Mouse (Mus musculus): ENCODE data around the gene Ip6k1.

Ip6k1 gene

GRCm38 (mm10) chr9:108001922-108002770 is at the start of gene Ip6k1:
Gene Ip6k1 (plus strand): TSS chr9:108002501.
- DNase-seq = peak; percentile 100

DNA sequence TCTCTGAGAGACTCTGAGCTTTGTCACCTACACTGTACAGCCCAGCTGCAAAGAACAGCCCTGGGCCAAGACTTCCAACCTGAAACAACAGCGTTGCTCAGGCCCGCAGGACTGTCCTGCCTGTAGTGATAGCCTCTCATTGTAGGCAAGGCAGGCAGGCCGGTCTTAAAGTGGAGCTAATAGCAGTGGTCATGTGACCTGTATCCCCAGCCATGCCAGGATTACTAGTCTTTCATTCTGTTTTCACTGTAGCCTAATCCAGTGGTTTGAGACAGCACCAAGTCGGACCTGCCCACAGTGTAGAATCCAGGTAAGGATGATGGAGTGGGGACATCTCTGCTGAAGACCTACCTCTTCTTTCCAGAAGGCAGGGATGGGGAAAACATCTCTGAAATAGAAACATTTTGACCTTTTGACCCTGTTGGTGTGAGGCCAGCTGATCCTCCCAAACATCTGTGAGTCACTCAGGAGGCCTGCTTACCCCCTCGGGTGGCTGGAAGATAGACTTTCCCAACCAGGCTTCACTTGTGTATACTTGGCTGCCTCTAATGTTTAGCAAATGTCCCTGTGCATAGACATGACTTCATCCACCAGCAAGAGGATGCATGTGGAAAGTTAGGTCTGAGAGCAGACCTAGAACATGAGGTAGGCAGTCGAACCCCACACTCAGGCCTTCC is 46.5 kb upstream of the Ip6k1 start:
- DNase-seq = peak; percentile 26

GRCm38 (mm10) chr9:107957141-107957540 is 45.2 kb upstream of the Ip6k1 start:
- DNase-seq = no peak

GRCm38 (mm10) chr9:107959896-107960295 is 42.4 kb upstream of the Ip6k1 start:
- DNase-seq = no peak

DNA sequence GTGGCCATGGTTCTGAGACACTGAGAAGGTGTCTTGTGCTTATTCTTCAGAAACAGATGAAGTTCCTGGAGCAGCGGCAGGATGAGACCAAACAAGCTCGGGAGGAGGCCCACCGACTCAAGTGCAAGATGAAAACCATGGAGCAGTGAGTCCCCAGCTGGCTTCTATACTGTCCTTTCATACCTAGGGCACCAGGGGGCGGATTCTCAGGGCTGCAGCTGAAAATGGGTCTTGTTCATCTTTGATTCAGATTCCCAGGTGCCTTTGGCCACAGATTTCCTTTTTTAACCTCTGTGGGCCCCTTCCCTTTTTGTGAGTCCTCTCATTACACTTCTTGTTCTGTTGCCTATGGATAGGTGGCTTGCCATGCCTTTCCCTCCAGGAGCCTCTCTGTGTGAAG is 41.4 kb upstream of the Ip6k1 start:
- DNase-seq = no peak

DNA sequence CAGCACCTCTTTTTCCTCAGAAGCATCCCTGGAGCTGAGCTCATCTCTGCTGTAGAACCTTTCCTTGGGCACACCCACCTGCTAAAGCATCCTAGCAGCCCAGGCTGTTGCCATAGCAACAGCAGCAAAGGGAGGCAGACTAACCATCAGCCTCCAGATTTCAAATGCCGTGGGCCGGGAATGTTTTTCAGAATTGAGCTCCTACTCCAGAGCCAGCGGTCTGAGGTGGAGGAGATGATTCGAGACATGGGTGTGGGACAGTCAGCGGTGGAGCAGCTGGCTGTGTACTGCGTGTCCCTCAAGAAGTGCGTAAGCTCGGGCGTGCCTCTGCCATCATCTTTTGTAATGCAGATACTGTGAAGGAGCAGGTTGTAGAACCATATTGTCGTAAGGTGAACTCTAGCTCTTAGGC is 40.9 kb upstream of the Ip6k1 start:
- no peak for DNase-seq

DNA sequence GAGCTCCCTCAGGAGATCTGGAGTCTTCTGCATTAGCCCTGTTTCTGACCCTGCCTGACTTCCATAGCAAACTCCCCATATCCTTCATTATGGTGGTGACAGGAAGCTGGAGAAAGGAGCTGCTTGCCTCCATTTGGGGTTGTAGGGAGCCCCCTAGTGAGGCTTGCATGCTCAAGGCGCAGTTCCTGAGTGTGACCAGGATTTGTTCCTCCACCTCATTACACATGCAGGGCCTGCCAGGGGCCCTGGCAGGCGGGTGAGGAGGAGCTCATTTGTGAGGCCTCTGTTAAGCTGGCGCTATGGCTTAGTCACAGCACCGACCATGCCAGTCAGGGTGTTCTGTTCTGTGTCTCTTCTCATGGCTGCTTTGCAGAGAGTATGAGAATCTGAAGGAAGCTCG is 40.4 kb upstream of the Ip6k1 start:
- no peak for DNase-seq

- DNase-seq = no peak
Measured at GRCm38 (mm10) chr9:107962916-107963315, 39.4 kb upstream of the Ip6k1 start.

- DNase-seq = peak; percentile 93
Measured at GRCm38 (mm10) chr9:107963700-107964099, 38.6 kb upstream of the Ip6k1 start.

DNA sequence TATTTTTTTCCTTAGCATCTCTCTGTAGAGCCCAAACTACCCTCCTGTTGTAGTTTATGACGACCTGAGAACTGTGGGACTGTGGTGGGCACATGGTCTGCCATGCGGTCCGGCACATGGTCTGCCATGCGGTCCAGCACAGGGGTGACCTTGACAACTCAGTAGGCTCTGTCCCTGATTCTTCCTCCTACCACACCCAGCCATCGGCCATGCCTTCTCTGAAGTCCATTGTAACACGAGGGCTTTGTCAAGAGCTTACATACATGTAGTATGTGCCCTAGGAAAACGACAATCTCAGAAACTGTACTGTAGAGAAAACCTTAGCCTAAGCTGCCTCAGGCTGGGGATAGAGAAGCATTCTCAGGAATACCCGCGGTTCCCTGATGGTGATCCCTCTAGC is 37.6 kb upstream of the Ip6k1 start:
- no peak for DNase-seq

DNA sequence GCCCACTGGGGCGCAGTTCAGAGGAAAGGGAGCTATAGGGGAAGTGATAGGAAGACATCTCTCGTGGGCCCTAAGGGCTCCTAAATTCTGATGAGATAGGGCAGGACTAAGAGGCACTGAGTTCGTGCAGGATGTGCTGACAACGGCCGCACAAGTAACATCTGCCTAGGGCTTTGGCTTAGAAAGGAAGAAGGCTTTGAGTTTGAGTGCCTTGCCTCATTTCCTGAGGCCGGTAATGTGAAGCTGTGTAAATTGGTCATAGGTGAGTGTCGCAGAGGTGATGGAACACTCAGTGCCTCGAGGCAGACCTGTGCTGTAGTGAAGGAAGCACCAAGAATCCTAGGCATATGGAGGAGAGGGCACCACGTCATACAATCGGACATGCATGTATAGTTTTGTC is 35.6 kb upstream of the Ip6k1 start:
- no peak for DNase-seq

DNA sequence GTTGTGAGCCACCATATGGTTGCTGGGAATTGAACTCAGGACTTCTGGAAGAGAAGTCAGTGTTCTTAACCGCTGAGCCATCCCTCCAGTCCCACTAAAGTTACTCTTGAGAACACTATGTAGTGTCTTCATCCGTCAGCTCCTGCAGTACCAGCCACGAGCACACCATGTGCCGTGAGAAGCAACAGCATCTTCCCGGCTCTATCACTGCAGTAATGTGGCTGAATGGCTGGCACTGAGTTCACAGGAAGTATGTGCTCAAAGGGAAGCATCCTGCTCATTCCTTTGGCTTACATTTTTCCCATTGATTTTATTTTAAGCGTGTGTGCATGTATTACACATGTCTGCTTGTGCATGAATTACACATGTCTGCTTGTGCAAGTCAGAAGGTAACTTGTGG is 34.9 kb upstream of the Ip6k1 start:
- DNase-seq = no peak

DNA sequence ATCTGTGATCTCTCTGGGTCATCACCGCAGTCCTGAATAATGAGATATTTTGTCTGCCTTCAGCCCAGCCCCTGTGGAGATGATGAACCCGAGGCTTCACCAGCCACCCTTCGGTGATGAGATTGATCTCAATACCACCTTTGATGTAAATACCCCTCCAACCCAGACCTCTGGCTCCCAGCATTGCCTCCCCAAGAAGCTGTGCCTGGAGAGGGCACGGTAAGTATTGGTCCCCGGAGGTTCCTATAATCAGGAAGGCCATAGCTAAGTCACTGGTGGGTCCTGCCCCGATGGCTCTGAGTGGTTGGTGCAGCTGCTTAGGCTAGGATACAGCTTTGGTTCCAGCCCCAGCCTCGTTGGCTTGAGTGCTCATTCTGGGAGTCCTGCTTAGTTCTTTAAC is 33.8 kb upstream of the Ip6k1 start:
- no peak for DNase-seq

DNA sequence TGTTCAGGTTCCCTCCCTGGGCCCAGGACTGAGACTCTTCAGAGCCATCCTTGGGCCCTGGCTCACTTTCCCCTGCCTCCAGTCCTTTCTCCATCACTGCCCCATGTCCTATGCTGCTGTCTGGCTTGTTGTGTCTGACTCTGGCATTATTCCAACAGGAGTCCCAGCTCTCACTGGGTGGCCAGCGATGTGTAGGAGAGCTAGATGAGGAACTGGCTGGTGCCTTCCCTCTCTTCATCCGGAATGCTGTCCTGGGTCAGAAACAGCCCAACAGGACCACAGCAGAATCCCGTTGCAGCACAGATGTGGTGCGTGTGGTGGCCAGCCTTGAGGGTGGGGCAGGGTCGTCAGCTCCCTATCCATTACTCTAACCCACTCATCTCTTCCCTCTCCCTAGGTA is 32.0 kb upstream of the Ip6k1 start:
- DNase-seq = no peak

DNA sequence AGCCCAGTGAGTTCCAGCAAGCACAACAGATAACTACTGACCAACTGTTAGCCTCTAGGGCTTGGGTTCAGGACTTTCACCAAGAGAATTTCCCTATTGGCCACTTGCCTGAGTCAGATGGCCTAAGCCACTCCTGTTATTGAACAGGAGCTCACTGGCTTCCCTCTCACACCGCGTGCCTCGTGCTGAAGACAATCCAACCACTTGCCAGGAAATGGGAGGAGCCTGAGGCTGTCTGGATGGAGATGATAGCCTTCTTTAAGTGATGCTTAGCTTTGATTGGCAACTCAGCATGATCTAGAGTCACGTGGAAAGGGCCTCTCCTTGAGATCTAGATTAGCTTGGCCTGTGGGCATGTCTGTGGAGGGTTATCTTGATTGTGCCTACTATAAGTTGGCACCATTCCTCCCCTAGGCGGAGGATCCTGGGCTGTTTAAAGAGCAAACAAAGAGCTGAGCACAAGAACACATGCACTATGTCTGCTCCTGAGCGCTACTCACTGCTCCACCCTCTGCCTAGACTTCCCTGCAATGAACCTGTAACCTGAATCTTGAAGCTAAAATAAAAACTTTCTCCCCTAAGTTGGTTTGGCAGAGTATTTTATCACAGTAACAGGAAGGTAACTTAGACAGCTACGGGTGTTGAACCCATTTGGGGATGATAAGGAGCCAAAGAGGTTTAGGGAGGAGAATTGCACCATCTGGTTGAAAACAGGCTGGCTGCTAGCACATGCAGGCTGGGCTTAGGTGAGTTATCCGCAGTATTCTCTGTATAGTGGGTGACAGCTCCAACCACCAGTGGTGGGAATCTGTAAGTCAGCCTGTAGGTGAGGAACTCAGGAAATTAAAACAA is 30.4 kb upstream of the Ip6k1 start:
- no peak for DNase-seq

DNA sequence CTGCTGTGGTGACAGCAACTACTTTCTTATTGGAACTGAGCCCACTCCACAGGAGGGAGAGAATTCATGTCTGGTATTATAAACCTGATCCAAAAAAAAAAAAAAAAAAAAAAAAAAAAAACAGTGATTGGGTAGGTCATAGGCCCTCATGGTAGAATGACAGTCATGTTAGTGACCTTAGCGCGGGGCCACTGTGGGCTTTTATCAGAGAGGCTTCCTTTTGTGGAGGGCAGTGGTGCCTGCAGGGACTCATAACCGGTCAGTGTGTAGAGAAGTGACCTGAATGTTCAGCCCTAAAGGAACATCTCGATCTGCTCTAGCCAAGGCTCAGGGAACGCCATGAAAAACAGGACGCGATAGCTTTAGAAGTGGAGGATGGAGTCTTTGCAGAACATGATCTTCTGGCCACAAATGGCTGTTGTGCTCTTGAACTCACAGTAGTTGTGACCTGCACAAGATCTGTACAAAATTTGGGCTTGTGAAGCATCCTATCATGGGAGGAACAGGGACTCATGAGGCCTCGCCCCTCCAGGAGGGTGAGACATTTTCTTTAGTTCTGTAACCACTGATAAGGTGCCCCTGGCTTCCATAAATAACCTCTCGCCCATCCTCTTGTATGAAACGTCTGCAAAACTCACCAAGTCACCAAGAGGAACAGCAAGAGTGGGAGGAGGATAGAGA is 27.7 kb upstream of the Ip6k1 start:
- no peak for DNase-seq

DNA sequence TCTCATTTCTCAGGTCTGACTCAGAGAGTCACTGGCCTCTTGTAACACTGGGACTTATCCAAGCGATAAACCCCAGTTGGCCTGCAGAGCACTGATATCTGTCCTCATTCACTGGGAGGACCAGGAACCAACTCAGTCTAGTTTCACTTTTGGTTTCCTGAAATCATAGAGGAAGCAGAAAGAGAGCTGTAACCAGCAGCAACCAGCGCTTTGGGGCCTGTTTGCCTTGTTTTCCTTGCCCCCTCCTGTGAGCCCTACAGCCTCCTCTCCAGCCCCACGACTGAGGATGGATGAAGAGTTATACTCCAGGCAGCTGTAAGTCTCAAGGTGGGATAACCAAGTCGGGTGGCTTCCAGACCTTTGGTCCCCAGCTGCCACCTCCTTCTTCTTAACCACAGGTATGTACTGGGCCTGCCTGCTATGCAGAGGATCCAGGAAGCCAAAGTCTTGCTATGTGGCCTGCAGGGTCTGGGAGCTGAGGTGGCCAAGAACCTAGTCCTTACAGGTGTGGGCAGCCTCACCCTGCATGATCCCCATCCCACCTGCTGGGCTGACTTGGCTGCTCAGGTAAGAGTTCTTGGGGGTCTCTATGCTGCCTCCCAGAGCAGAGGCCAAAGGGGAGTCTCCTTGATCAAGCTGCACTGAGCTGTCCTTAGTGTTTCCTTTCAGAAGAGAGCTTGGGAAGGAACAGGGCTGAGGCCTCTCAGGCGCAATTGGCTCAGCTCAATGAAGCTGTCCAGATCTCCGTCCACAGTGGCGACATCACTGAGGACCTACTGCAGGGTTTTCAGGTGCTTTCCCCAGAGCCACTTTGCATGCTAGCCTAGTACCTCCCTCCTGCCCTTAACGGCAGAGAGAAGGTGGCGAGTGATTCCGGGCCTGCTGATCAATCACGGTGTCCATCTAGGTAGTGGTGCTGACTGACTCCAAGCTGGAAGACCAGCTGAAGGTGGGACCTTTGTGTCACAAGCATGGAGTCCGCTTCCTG is 26.6 kb upstream of the Ip6k1 start, which contains the start of gene Uba7:
Uba7 (plus strand) TSS at position 107 of the 988 bp plus-strand sequence.
- no peak for DNase-seq

- no peak for DNase-seq
Measured at GRCm38 (mm10) chr9:107978815-107979214, 23.5 kb upstream of the Ip6k1 start.

DNA sequence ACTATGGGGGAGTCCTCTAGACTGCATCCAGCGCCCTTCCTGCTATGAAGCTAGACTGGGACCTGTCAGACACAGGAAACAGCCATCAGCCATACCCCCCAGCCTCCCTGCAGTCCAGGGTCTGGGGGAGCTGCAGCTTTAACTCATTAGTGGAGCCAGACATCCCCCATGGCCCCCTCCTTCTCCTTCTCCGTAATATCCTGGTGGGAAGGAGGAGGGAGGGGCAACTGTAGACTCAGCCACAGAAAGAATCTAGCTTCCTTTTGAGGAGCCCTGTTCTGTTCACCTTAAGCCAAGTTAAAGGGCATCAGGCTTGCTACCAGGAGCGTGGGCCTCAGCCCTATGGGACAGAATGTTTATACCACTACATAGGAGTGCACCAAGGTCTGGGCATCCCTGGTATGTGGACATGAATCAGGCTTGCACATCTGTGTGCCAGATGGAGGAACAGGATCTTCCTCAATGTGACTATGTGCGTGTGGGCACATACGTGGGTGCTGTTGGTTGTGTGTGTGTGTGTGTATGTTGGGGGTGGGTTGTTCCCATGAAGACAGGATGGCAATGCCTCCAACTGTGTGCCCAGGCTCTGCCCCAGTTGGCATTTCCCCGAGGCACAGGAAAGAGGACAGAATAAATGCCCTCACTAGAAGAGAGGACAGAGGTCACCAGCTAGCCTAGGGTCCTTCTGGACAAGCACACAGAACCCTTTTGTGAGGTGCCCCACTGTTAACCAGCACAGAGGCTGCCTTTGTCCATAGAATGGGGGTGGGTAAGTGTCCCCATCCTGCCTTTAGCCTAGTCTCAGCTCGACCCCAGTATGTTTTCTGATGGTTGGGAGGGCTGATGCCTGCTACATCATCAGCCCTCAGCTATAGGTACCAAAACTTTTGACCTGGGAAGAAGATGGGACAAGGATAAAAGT is 20.4 kb upstream of the Ip6k1 start:
- DNase-seq = peak; percentile 7

DNA sequence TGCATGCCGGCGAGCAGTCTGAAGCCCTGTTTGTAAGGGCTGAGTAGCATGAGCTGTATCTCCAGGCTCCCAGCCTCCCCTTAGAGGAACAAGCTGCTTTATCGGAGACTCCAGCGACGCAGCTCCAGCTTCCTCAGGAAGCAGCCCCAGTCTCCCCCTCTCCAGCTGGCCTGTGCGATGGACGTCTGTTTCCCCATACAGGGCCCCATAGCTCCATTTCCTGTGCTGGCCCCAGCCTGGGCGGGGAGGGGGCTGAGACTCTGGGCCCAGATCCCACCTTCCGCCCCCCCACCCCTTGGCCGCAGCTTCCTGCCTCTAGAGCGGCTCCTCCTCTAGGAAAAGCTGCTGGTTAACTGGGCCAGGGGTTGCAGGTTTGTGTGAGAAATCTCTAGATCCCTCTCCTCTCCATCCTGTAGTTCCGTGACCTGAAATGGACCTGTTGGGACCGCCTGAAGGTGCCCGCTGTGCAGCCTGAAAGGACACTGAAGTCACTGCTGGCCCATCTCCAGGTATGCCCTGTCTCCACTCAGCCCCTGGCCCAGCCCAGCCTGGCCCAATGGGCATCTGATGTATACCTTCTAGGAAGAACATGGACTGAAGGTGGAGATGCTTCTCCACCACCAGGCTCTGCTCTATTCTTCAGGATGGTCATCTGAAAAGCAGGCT is 19.5 kb upstream of the Ip6k1 start, which contains the start of gene Gm20661:
Gm20661 (plus strand) TSS at position 378 of the 666 bp plus-strand sequence.
- DNase-seq = peak; percentile 77

Data from lung, postnatal 14 days (tissue).